Mouse (Mus musculus) kidney, postnatal 0 days (tissue): ENCODE measurements around the gene Stxbp1. TPM values are rescaled to one million over a fixed set of nuclear protein-coding genes. Genes with fewer than 3 reads are reported as not detected.

ENCODE experiments used
- ATAC-seq: fragments of 200-750 bp; cut with Nextera tagmentation; replicated peaks from 2 replicates; pipeline ENCODE4 v1.8.0; 2017; ENCODE audit warnings: low read depth, moderate number of reproducible peaks, moderate TSS enrichment, moderate library complexity; ENCODE audit not compliant: low FRiP score
- DNase-seq: peaks from one replicate; pipeline ENCODE4 v3.0.0-alpha.2; 2016; ENCODE audit warnings: low spot score
- H3K27ac ChIP-seq: fragments of 300-500 bp; sonication (generic); 2 replicates; pipeline ENCODE4 v1.5.1; 2014; ENCODE audit warnings: mild to moderate bottlenecking
- H3K27me3 ChIP-seq: fragments of 300-500 bp; sonication (generic); 2 replicates; pipeline ENCODE4 v1.6.1; 2014; ENCODE audit warnings: low read length, mixed read lengths; ENCODE audit not compliant: insufficient read depth
- H3K36me3 ChIP-seq: fragments of 300-500 bp; sonication (generic); 2 replicates; pipeline ENCODE4 v1.6.1; 2014; ENCODE audit warnings: low read length, mixed read lengths; ENCODE audit not compliant: insufficient read depth
- H3K4me1 ChIP-seq: fragments of 300-500 bp; sonication (generic); replicated peaks from 2 replicates; pipeline ENCODE4 v1.6.1; 2014; ENCODE audit warnings: antibody characterized with exemption, low read length, mixed read lengths; ENCODE audit not compliant: insufficient read depth
- H3K4me2 ChIP-seq: fragments of 300-500 bp; sonication (generic); 2 replicates; pipeline ENCODE4 v1.6.1; 2014; ENCODE audit warnings: mild to moderate bottlenecking, low read length, moderate library complexity, mixed read lengths
- H3K4me3 ChIP-seq: fragments of 300-500 bp; sonication (generic); replicated peaks from 2 replicates; pipeline ENCODE4 v1.5.1; 2014; ENCODE audit warnings: low read depth, low read length
- H3K9ac ChIP-seq: fragments of 300-500 bp; sonication (generic); 2 replicates; pipeline ENCODE4 v1.6.1; 2014; ENCODE audit warnings: low read depth, low read length
- H3K9me3 ChIP-seq: fragments of 300-500 bp; sonication (generic); replicated peaks from 2 replicates; pipeline ENCODE4 v1.6.1; 2016; ENCODE audit warnings: low read length, inconsistent platforms, mixed read lengths
- CTCF ChIP-seq: IDR thresholded peaks from 2 replicates; pipeline ENCODE4 v1.5.1; 2016; ENCODE audit warnings: antibody characterized with exemption, low read depth, mild to moderate bottlenecking, moderate library complexity
- whole genome bisulfite sequencing: fragments of 180-500 bp; shearing (Covaris S2); extraction: QIAGEN DNeasy Blood & Tissue Kit; methylation state at CpG from one replicate; pipeline ENCODE4 v1.1.7; 2014; 5-methylcytosine and 5-hydroxymethylcytosine counted together
- polyA plus RNA-seq: library from polyadenylated mRNA; unstranded; fragments of >200 nt; fragmentation: Nextera tagmentation; extraction: Ambion mirVana; gene quantifications from 2 replicates; pipeline ENCODE4 v1.2.1, GENCODE M21; 2015

The Stxbp1 gene
- 14.3 and 14.6 TPM in 2 replicates for polyA plus RNA-seq

DNA sequence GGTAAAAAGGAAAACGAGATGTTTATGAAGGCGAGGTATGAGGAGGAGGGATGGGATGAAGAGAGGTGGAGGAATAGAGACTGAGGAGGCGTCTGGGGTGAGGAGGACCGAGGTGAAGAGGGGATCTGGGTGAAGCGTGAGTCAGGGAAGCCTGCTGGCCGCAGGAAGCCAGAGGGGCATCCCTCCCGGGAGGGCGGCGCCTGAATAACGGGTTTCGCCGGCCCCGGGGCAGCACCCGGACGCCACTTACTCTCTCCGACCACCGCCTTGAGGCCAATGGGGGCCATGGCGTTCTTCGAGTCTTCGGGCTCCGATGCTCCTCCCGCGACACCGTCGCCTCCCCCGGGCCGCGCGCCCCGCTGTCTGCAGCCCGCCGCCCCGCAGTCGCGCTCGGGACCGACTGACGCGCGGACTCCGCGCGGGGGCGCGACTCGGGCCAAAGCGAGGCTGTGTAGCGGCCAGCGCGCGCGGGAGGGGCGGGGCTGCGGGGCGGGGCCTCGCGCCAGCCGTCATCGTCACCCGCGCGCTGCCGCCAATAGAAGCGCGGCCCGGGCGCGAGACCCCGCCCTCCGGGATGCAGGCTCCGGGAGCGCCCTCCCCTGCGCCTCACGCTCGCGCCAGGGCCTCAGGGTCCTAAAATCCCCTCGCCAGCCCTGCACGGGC is at the start of gene Stxbp1:
TSS of gene Stxbp1 (minus strand) at position 441 of the 663 bp plus-strand sequence.
- ATAC-seq (peak; percentile 94), DNase-seq (peak; percentile 94)
- H3K4me3 ChIP-seq, result peak within 1 kb of the TSS; percentile 70
- under 1% methylated on average over 74 of the region's 78 CpGs for WGBS
- H3K4me1 ChIP-seq, result no peaks in the 10 kb centered on the region
- H3K36me3 ChIP-seq, result no peaks in the 10 kb centered on the region
- H3K4me2 ChIP-seq, result peak within 1 kb of the TSS; percentile 78
- no peaks in the 10 kb centered on the region for H3K9me3 ChIP-seq
- H3K27me3 ChIP-seq, result no peaks in the 10 kb centered on the region
- H3K9ac ChIP-seq, result peak within 1 kb of the TSS; percentile 75
- H3K27ac ChIP-seq, result peak within 1 kb of the TSS; percentile 85
- TF ChIP-seq CTCF, result no peak

- Histone ChIP-seq H3K36me3 (no peaks in the 10 kb centered on the region), H3K9ac (no peak overlapping the region), H3K4me2 (no peak overlapping the region), H3K9me3 (no peaks in the 10 kb centered on the region), H3K4me1 (peaks cover 31% of the 10 kb centered on the region), H3K27me3 (no peaks in the 10 kb centered on the region), H3K27ac (peak overlapping the region; percentile 91), H3K4me3 (no peak overlapping the region)
- DNase-seq (no peak), ATAC-seq (no peak)
- WGBS, result 57% methylated on average over 10 of the region's 10 CpGs
- TF ChIP-seq CTCF, result no peak
Observed at GRCm38 (mm10) chr2:32896507-32897147, 49.6 kb upstream of the Stxbp1 start.

DNA sequence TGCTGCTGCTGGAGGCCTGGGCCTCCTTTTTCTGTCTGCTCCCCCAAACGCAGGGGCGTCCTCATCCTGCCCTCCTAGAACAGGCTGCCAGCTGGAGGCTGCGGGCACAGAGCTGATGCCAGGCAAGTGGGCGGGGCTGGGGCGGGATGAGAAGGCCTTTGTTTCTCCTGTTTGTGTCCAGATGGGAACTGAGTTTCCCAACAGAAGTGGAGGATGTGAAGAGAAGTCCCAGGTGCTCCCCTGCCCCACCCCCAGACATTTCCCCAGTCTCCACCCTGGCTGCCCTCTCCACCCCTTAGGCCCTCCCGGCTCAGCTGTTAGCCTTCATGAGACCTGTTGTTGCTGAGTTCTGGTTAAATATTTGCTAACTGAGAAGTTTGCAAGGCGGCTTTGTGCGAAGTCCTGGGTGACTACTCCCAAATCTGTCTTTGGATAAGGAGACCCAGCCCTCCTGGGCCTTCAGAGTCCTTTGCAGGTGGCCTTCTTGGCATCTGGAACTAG is 48.6 kb upstream of the Stxbp1 start:
- Histone ChIP-seq H3K4me3 (no peak overlapping the region), H3K27ac (peak overlapping the region; percentile 91), H3K9ac (no peak overlapping the region), H3K27me3 (no peaks in the 10 kb centered on the region), H3K36me3 (no peaks in the 10 kb centered on the region), H3K9me3 (no peaks in the 10 kb centered on the region), H3K4me2 (no peak overlapping the region), H3K4me1 (peaks cover 37% of the 10 kb centered on the region)
- WGBS, result 48% methylated on average over 8 of the region's 8 CpGs
- DNase-seq (peak; percentile 47), ATAC-seq (peak; percentile 61)
- TF ChIP-seq CTCF, result 0 out of 2 replicates have a peak, but pooled peaks have one; percentile 6

GRCm38 (mm10) chr2:32894097-32894496 is 47.1 kb upstream of the Stxbp1 start:
- H3K4me1 ChIP-seq, result peaks cover 37% of the 10 kb centered on the region
- no peak for TF ChIP-seq CTCF
- no peak for DNase-seq

GRCm38 (mm10) chr2:32892490-32892889 is 45.4 kb upstream of the Stxbp1 start:
- ATAC-seq (no peak), DNase-seq (no peak)
- Histone ChIP-seq H3K4me1 (peaks cover 37% of the 10 kb centered on the region), H3K9ac (no peak overlapping the region), H3K4me3 (no peak overlapping the region), H3K36me3 (no peaks in the 10 kb centered on the region), H3K27ac (no peak overlapping the region), H3K4me2 (no peak overlapping the region), H3K27me3 (no peaks in the 10 kb centered on the region), H3K9me3 (no peaks in the 10 kb centered on the region)
- 77% methylated on average over 14 of the region's 14 CpGs for WGBS
- no peak for TF ChIP-seq CTCF

More at GRCm38 (mm10) chr2:32894097-32894496, 47.1 kb upstream of the Stxbp1 start:
- Histone ChIP-seq H3K27me3 (no peaks in the 10 kb centered on the region), H3K4me3 (no peak overlapping the region), H3K36me3 (no peaks in the 10 kb centered on the region), H3K9me3 (no peaks in the 10 kb centered on the region), H3K27ac (no peak overlapping the region), H3K9ac (no peak overlapping the region), H3K4me2 (no peak overlapping the region)
- 48% methylated on average over 2 of the region's 2 CpGs for WGBS
- ATAC-seq, result no peak

- DNase-seq (no peak), ATAC-seq (no peak)
- Histone ChIP-seq H3K4me1 (peaks cover 30% of the 10 kb centered on the region), H3K4me2 (no peak overlapping the region), H3K36me3 (no peaks in the 10 kb centered on the region), H3K9ac (0 out of 2 replicates have a peak overlapping the region, but pooled peaks have one; percentile 18), H3K27me3 (no peaks in the 10 kb centered on the region), H3K9me3 (no peaks in the 10 kb centered on the region), H3K27ac (no peak overlapping the region), H3K4me3 (no peak overlapping the region)
- no peak for TF ChIP-seq CTCF
- 57% methylated on average over 9 of the region's 9 CpGs for WGBS
Observed at GRCm38 (mm10) chr2:32891278-32891677, 44.2 kb upstream of the Stxbp1 start.
